Mouse (Mus musculus) CD4-positive, CD25-positive, alpha-beta regulatory T cell (primary cell): Measurements from ENCODE around the gene Nudt4. TPM values are rescaled to one million over a fixed set of nuclear protein-coding genes. Genes with fewer than 3 reads are reported as not detected.

Experiments used
- polyA plus RNA-seq: library from polyadenylated mRNA; unstranded; fragments of 100-300 nt; shearing (Covaris generic); gene quantifications from one replicate; pipeline ENCODE4 v1.2.1, GENCODE M21; 2017

The Nudt4 gene
- 48.3 TPM for polyA plus RNA-seq

DNA sequence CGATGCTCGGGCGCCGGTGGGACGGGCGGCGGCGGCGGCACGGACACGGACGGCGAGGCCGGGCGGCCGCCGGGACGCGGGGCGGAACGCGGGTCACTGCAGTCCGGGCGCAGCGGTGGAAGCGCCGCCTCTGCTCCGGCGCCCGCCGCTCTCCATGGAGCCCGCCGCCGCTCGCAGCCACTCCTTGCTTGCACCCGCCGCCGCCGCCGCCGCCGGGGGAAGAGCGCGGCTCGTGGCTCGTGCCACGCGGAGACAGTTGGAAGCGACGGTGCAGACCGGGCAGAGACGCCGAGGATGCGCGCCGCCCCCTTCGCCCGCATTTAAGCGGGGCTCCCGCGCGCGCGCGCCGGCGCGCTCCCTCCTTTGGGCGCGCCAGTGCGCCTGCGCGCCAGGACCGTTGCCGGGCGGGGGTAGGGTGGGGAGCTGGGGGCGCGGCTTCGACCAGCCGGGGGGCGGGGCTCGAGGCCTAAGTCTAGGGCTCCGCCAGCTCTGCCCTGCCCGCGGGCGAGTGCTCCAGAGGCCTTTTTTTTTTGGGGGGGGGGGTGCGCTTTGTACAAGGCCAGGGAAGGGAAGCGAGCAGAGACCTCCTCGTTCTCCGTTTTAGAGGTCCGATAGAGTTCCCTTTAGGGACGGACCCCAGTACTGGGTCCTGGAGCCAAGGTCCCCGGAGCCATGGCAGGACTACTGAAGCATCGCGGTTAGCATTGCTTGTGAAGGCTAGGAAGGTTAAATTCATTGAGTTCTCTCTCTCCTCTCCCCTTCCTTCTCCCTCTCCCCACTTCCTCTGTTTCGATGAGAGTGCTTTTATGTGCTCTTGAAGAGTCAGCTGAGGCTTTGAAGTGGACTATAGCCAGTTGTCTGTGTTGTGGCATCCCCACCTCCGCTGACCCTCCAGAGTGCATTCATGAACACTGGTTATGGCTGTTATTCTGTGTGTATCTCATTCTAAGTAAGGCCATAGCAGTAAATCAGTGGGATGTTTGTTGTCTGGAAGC is at the start of gene Nudt4:
TSS of gene Nudt4 (minus strand) at position 296 of the 995 bp plus-strand sequence.

GRCm38 (mm10) chr10:95514656-95515292 is 49.2 kb downstream of the Nudt4 start, which contains the start of gene Ube2n:
Gene Ube2n, plus strand, starts transcription at chr10:95515145.

GRCm38 (mm10) chr10:95501463-95502081 is 62.4 kb downstream of the Nudt4 start, which contains the start of gene Mrpl42:
Gene Mrpl42, minus strand, starts transcription at chr10:95501940.

Other genes with a start within 250 kb of the Nudt4 start
- 33.2 TPM for gene Cradd, start 240.0 kb downstream of the Nudt4 start, polyA plus RNA-seq
- 113 TPM for gene Socs2, start 147.0 kb downstream of the Nudt4 start, polyA plus RNA-seq
- gene Mrpl42, start 62.2 kb downstream of the Nudt4 start, polyA plus RNA-seq = 137 TPM
- gene Ube2n, start 49.0 kb downstream of the Nudt4 start, polyA plus RNA-seq = 288 TPM
- gene Anapc15-ps, start 109.3 kb upstream of the Nudt4 start, polyA plus RNA-seq = not detected